Mouse (Mus musculus) myocyte (in vitro differentiated cells): ENCODE data around the gene Pxmp4. TPM values are rescaled to one million over a fixed set of nuclear protein-coding genes. Genes with fewer than 3 reads are reported as not detected.
A peak's percentile ranks its signal among the peaks of the same experiment; 100 is the strongest.

Experiments
- H3K27me3 ChIP-seq: one replicate; pipeline ENCODE4 v1.6.1; 2011; ENCODE audit not compliant: control insufficient read depth, insufficient read depth, insufficient read length
- H3K36me3 ChIP-seq: one replicate; pipeline ENCODE4 v1.6.1; 2011; ENCODE audit not compliant: control insufficient read depth, insufficient read depth
- H3K4me2 ChIP-seq: one replicate; pipeline ENCODE4 v1.6.1; 2011; ENCODE audit warnings: low read depth, control low read depth
- H3K4me3 ChIP-seq: one replicate; pipeline ENCODE4 v1.5.1; 2011; ENCODE audit warnings: mild to moderate bottlenecking, control low read depth, moderate library complexity
- H3K79me2 ChIP-seq: one replicate; pipeline ENCODE4 v1.6.1; 2011; ENCODE audit not compliant: control insufficient read depth, insufficient read depth
- H3ac ChIP-seq: one replicate; pipeline ENCODE4 v1.6.1; 2011; ENCODE audit not compliant: control insufficient read depth, insufficient read length
- CEBPB ChIP-seq: IDR thresholded peaks from 2 replicates; pipeline ENCODE4 v1.6.1; 2011; ENCODE audit warnings: mild to moderate bottlenecking, moderate library complexity; ENCODE audit not compliant: poor library complexity, insufficient read depth, severe bottlenecking
- E2F4 ChIP-seq: IDR thresholded peaks from one replicate; pipeline ENCODE4 v1.6.1; 2011; ENCODE audit warnings: mild to moderate bottlenecking, control low read depth, moderate library complexity; ENCODE audit not compliant: insufficient read depth
- MAX ChIP-seq: IDR thresholded peaks from one replicate; pipeline ENCODE4 v1.6.1; 2011; ENCODE audit warnings: low read depth, mild to moderate bottlenecking, control low read depth
- MYOD1 ChIP-seq, 3 experiments: IDR thresholded peaks; one replicate each; pipeline ENCODE4 v1.6.1; 2011; ENCODE audit warnings: control low read depth in 2 of 3, low read depth in 2 of 3, mild to moderate bottlenecking in 2 of 3, moderate library complexity in 1 of 3; ENCODE audit not compliant: insufficient read length in 2 of 3, control insufficient read depth in 1 of 3
- MYOG ChIP-seq, 3 experiments: IDR thresholded peaks; one replicate each; pipeline ENCODE4 v1.6.1; 2011; ENCODE audit warnings: control low read depth in 2 of 3, low read depth in 2 of 3, mild to moderate bottlenecking in 2 of 3; ENCODE audit not compliant: insufficient read length in 2 of 3, control insufficient read depth in 1 of 3, insufficient read depth in 1 of 3
- POLR2A ChIP-seq: IDR thresholded peaks from one replicate; pipeline ENCODE4 v1.6.1; 2011; ENCODE audit warnings: low read depth, mild to moderate bottlenecking, control low read depth, moderate library complexity; ENCODE audit not compliant: insufficient read length
- POLR2AphosphoS2 ChIP-seq: IDR thresholded peaks from one replicate; pipeline ENCODE4 v1.6.1; 2011; ENCODE audit warnings: low read depth, control low read depth; ENCODE audit not compliant: insufficient read length
- REST ChIP-seq: IDR thresholded peaks from one replicate; pipeline ENCODE4 v1.6.1; 2011; ENCODE audit warnings: mild to moderate bottlenecking, control low read depth, moderate library complexity; ENCODE audit not compliant: insufficient read depth, insufficient read length
- SRF ChIP-seq: IDR thresholded peaks from one replicate; pipeline ENCODE4 v1.6.1; 2011; ENCODE audit warnings: low read depth; ENCODE audit not compliant: control insufficient read depth, insufficient read length
- TCF12 ChIP-seq: IDR thresholded peaks from one replicate; pipeline ENCODE4 v1.6.1; 2011; ENCODE audit warnings: mild to moderate bottlenecking, control low read depth; ENCODE audit not compliant: poor library complexity, insufficient read depth, severe bottlenecking
- TCF3 ChIP-seq: IDR thresholded peaks from one replicate; pipeline ENCODE4 v1.6.1; 2011; ENCODE audit warnings: low read depth, control low read depth; ENCODE audit not compliant: insufficient read length
- USF1 ChIP-seq: IDR thresholded peaks from one replicate; pipeline ENCODE4 v1.6.1; 2011; ENCODE audit warnings: low read depth, mild to moderate bottlenecking, control low read depth, moderate library complexity
- polyA plus RNA-seq: library from polyadenylated mRNA; unstranded; fragments of >200 nt; fragmentation: generic; extraction: Trizol; gene quantifications from one replicate; pipeline ENCODE4 v1.2.1, GENCODE M21; 2012; ENCODE audit warnings: missing spikeins

Pxmp4 gene
- polyA plus RNA-seq, 1 experiment = 12.5 TPM

DNA sequence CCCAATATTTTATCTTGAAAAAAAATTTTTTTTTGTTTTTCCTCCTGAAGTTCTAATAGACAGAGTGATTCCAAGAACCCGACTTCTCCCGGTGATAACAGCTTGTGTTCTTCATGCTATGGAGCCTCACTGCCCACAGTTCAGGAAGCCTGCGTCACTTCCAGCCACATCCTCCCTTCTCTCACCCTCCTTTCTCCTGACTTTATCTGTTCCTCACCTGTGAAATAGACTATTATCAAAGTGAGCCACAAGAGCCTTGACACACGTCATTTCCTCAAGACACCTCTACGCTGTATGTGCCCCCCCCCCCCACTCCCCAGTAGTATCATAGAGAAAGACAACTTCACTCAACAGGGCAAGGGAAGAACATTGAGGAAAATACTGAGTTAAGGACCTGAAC lies 12.2 kb upstream of the Pxmp4 start:
- Histone ChIP-seq H3K4me2 (no peak overlapping the region), H3K36me3 (no peaks in the 10 kb centered on the region), H3ac (no peak overlapping the region), H3K4me3 (no peak overlapping the region), H3K79me2 (no peaks in the 10 kb centered on the region), H3K27me3 (no peaks in the 10 kb centered on the region)
- TF ChIP-seq CEBPB (no peak), POLR2A (no peak), MYOG (IDR thresholded peaks at IDR 0.05; ENCODE audit: control insufficient read depth in 1 of 3, insufficient read depth in 1 of 3, insufficient read length in 2 of 3, low read depth in 2 of 3) (no peak), E2F4 (no peak)

DNA sequence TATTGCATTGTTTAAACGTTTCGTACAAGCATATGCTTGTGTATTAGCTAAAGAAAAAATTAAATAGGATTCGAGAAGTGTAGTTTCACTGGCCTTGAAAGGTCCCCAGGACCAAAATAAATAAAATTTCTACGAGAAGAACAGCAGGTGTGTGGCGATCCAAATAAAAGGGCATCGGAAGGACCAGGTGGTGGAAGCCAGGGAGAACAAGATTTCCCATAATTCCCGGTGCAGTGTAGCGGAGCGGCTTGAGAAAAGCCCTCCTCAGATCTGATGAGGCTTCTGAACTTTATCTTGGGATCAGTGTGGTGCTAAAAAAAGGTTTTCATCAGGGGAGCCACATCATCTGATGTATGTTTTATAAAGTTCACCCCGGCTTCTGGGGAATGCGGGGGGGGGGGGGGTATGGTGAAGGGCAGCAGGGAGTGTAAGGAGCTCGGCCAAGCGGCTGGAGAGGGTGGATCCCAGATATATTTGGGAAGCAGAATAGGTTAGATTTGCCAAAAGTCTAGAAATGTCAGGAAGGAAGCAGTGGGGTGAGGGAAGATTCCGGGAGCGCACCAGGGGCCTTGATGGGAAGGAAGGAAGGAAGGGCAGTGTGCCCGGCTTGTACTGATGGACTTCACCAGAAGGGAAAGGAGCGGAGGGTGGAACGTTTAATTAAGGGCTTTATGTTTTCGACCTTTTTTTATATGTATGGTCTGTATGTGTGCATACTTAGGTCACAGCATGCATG lies 11.5 kb upstream of the Pxmp4 start:
- H3K79me2 ChIP-seq = no peaks in the 10 kb centered on the region
- TF ChIP-seq MYOG (IDR thresholded peaks at IDR 0.05; ENCODE audit: control insufficient read depth in 1 of 3, insufficient read depth in 1 of 3, insufficient read length in 2 of 3, low read depth in 2 of 3) = no peak
- TF ChIP-seq REST = no peak
- no peak for TF ChIP-seq USF1
- TF ChIP-seq SRF = no peak
- TF ChIP-seq TCF12 = no peak
- TF ChIP-seq POLR2AphosphoS2 = no peak
- no peak overlapping the region for H3K4me3 ChIP-seq
- H3K4me2 ChIP-seq = no peak overlapping the region
- H3K27me3 ChIP-seq = no peaks in the 10 kb centered on the region
- no peak overlapping the region for H3ac ChIP-seq
- H3K36me3 ChIP-seq = no peaks in the 10 kb centered on the region

DNA sequence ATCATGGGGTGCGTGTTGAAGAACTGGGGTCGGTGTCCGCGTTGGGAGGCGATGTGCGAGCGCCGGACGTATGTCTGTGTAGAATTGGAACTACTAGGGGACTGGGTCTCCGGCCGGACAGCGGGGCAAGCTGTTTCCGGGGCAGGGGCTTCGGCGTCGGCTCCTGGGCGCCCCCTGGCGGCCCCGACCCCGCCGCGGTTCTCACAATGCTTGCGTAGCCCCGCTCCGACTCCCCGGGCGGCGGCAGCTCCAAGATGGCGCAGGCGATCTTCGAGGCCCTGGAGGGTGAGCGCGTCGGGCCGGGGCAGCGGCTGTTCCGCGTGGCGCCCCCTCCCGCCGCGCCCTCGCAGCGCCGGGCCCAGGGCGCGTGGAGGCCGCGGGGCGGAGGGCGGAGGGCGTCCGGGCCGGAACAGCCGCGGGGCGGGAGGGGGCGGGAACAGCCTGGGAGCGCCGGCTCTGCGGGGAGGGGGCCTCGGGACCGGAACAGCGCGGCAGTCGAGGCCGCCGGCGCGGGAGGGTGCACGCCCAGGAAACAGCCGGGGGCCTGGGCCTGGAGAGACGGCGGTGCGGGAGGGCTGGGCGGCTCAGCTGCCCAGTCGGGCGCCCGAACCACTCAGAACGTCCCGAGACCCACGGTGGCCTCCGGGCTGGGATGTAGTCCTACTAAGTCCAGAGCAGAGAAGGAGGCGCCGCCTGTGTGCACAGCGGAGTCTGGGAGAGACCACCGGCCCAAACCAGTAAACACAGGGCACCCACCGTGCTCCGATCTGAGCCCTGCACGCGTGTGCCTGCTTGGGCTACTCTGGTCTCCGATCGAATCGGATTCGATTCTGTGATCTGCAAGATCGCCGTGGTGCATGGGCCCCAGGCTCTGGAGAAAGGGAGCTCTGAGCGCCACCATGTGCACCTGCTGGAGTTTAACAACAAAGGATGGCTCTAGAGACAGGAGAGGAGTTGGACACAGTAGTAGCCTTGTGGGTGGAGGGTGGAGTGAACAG lies 9.9 kb upstream of the Pxmp4 start, which contains the start of the genes Zfp341 and 4930519P11Rik:
Gene Zfp341 (plus strand): TSS at position 180 of the 998 bp plus-strand sequence.
Gene 4930519P11Rik (minus strand): TSS at position 320 of the 998 bp plus-strand sequence.
- TF ChIP-seq POLR2A (peak; percentile 73), CEBPB (no peak), REST (no peak), MYOD1 (IDR thresholded peaks at IDR 0.05; ENCODE audit: control insufficient read depth in 1 of 3, insufficient read length in 2 of 3, low read depth in 2 of 3) (peak in 1 of 3 experiments; percentile 62), TCF3 (no peak), POLR2AphosphoS2 (peak; percentile 69), MYOG (IDR thresholded peaks at IDR 0.05; ENCODE audit: control insufficient read depth in 1 of 3, insufficient read depth in 1 of 3, insufficient read length in 2 of 3, low read depth in 2 of 3) (peak in 2 of 3 experiments; percentile 11 to 41)
- Histone ChIP-seq H3K4me3 (peak within 1 kb of the TSS; percentile 38), H3K27me3 (peaks cover 3% of the 10 kb centered on the region), H3K79me2 (no peaks in the 10 kb centered on the region), H3ac (peak within 1 kb of the TSS; percentile 38), H3K36me3 (no peaks in the 10 kb centered on the region), H3K4me2 (peak within 1 kb of the TSS; percentile 95)

DNA sequence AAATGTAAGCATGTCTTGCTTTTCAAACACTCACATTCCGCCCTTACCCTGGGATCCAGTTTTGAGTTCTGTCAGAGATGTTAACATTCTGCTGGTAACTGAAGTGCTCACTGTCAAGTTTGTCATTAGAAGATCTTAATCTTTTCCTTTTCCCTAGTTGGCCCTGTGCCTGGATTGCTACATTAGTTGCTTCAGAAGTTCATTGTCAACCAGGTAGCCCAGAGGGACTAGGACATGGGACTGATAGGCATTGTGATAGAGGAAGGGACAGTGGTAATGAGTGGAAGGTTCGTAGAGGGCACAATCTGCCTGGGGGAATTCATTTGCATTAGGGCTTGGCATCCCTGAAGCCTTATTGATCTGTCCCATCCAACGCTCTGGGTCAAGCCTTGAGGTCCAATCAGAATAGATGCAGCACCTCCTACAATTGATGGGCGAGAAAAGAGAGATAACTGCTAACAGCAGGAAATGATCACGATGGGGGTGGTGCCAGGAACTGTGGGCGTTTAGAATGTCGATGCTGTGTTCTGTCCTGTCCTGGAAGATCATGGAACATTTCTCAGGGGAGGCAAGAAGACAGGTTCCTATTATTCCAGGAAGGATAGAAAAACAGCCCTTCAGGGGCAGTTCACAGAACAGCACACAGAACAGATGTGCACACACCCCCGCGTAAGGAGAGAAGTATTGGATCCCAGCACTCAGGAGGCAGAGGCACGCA lies 5.7 kb upstream of the Pxmp4 start:
- no peaks in the 10 kb centered on the region for H3K79me2 ChIP-seq
- H3K4me3 ChIP-seq = no peak overlapping the region
- H3K4me2 ChIP-seq = no peak overlapping the region
- peaks cover 4% of the 10 kb centered on the region for H3K27me3 ChIP-seq
- no peaks in the 10 kb centered on the region for H3K36me3 ChIP-seq
- no peak overlapping the region for H3ac ChIP-seq
- no peak for TF ChIP-seq MYOG (IDR thresholded peaks at IDR 0.05; ENCODE audit: control insufficient read depth in 1 of 3, insufficient read depth in 1 of 3, insufficient read length in 2 of 3, low read depth in 2 of 3)
- no peak for TF ChIP-seq POLR2A
- TF ChIP-seq MYOD1 (IDR thresholded peaks at IDR 0.05; ENCODE audit: control insufficient read depth in 1 of 3, insufficient read length in 2 of 3, low read depth in 2 of 3) = no peak
- TF ChIP-seq E2F4 = no peak
- no peak for TF ChIP-seq REST
- TF ChIP-seq MAX = no peak
- no peak for TF ChIP-seq POLR2AphosphoS2
- TF ChIP-seq CEBPB = no peak
- TF ChIP-seq SRF = no peak
- TF ChIP-seq TCF3 = no peak
- TF ChIP-seq USF1 = no peak
- no peak for TF ChIP-seq TCF12
